Mouse (Mus musculus): ENCODE data around the gene Vmn2r18.

Vmn2r18 gene

DNA sequence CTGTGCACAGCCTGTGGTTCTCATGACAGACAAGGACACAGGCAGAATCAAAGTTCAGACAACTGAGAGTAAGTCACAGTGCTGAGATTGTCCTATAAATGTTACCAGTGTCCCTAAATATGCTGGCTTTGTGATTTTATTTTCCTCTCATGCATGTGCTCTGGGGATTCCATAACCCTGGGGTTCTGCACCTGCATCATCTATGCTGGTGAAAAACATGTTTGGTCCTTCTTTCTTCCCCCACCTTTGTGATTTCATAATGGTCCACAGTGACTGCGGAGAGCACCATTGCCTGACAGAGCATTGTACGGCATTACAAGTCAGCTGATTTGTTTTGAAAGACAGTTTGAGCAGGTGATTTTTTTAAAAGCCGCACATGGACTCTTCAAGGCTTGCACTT is at the start of gene Vmn2r18:
Vmn2r18 (minus strand) TSS at position 101 of the 400 bp plus-strand sequence.
- DNase-seq (ENCODE audit: low spot score): no peak

DNA sequence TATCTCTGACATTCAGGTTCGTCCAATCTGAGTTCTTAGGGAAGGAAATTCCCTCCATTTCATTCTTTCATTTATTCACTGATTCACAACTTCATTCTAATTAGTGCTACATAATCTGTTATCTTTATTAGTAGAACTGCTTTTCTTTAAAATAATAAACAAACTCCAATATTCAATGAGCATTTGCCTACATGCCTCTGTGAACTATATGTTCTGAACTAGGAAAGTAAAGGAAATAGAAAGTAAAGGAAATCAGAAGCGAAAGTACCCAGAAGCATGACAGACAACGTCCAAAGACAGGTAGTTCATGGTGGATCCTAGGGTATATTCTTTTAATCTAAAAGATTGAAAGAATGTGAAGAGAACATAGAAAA is 45.6 kb upstream of the Vmn2r18 start:
- no peak for DNase-seq (ENCODE audit: low spot score)

DNA sequence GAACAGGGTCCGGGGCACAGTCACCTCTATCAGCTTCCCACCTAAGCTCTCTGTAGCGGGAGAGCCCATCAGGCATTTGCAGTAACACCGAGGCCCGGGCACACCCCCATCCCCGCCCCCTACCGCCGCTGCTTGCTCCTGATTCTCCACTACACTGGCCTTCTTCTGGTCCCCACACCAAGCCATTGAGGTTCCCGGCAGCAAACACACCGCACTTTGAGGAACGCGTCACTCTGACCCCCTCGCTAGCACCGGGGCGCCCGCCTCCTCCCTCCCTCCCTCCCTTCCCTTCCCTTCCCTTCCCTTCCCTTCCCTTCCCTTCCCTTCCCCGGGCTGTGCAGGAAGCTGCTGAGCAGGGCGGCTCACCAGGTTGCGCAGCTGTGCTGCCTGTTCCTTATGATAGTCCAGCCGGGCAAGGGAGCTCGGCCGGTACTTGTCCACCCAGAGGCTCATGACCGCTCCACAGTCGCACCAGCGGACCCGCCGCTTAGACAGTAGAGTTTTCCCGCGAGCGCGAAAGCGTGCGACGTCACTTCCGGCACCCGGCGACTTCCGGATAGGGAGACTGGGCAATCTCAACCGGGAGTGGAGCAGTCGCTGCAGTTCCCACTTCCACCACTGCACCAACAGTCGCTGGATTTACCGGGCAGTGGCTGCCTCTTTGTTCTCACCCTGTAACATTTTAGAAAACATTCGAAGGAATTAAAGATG is 45.0 kb upstream of the Vmn2r18 start, which contains the start of gene Rfc3:
Rfc3 (minus strand) TSS at position 543 of the 711 bp plus-strand sequence.
- DNase-seq (ENCODE audit: low spot score): peak; percentile 88

DNA sequence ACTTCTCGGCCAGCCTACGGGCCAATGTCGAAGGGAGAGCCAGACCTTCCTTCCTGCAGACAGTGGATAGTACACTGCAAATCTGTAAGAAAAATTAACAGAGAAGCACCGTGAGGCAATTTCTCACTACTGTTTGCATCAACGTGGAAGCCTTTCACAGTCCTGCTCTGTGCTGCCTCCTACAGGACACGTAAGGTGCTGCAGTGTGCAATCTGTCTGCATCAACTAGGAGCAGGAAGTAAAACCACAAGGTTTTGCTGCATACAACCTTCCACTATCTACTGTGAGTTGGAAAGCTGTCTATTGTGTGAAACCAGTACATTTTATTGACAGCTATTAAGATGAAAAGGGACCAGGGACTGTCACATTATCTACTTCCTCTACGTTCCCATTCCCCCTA is 39.0 kb upstream of the Vmn2r18 start:
- DNase-seq (ENCODE audit: low spot score): no peak

DNA sequence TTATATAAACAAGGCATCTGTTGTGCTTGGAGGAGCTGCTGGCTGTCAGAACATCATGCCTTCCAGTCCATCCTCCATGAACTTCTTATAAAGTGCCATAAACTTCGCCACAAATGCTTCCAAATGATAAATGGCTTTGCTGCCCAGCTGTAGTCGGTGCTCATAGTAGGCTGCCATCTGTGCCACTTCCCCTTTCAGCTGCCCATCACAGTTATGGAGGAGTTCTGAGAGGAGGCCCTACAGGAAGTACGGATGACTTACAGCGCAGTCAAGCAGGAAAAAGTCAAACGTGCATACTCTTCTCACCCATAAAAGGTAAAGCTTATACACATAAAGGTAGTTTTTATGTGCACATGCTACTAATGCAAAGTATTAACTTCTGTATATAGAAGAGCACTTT is 37.0 kb upstream of the Vmn2r18 start:
- no peak for DNase-seq (ENCODE audit: low spot score)

DNA sequence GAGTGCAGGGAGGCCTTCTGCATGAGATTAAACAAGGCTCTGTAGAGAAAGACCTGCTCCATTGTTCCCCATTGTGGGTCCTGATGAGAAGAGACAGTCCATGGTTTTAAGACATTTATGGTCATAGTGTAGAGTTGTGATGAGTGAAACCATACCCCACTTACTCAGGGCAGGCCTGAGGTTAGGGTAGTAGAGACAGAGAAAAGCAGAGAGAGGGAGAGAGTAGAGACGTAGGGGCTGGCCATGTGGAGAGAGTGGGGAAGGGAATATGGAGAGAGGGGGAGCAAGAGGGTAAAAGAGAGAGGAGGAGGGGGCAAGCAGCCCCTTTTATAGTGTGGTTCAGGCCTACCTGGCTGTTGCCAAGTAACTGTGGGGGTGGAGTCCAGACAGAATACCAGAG is 36.3 kb upstream of the Vmn2r18 start:
- no peak for DNase-seq (ENCODE audit: low spot score)

DNA sequence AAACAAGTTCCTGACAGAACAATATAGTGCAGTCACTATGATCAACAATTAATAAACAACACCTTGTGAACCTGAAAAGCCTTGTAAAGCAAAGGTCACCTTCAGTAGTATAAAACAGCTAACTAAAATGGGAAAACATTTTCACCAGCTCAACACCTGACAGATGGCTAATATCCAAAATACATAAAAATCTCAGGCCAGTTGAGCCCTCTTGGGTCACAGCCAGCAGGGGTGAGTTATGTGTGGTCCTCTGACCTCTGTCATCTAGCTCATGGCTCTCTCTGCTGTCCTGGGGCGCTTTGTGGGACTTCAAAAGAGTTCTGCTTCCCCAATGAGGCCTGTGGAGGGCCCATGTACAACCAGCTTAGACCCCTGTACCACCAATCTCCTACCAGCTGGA is 4.1 kb downstream of the Vmn2r18 start:
- no peak for DNase-seq (ENCODE audit: low spot score)

All from ovary, adult 18-20 months (tissue).